Mouse (Mus musculus) bone marrow macrophage, adult 2 months (primary cell): ENCODE measurements around the gene Sigirr. TPM values are rescaled to one million over a fixed set of nuclear protein-coding genes. Genes with fewer than 3 reads are reported as not detected.

Experiments
- H3K27ac ChIP-seq: 2 replicates; pipeline ENCODE4 v1.5.1; 2012; ENCODE audit warnings: low read depth, low read length; ENCODE audit not compliant: insufficient read depth
- H3K4me1 ChIP-seq: 2 replicates; pipeline ENCODE4 v1.6.1; 2012; ENCODE audit warnings: low read length; ENCODE audit not compliant: control insufficient read depth, insufficient read depth
- H3K4me3 ChIP-seq: 2 replicates; pipeline ENCODE4 v1.5.1; 2012; ENCODE audit warnings: mild to moderate bottlenecking, low read length, moderate library complexity; ENCODE audit not compliant: insufficient read depth
- CTCF ChIP-seq: IDR thresholded peaks from 2 replicates; pipeline ENCODE4 v1.5.1; 2012; ENCODE audit warnings: low read depth, mild to moderate bottlenecking, low read length, moderate library complexity
- POLR2A ChIP-seq: IDR thresholded peaks from 2 replicates; pipeline ENCODE4 v1.6.1; 2012; ENCODE audit warnings: mild to moderate bottlenecking, low read depth, low read length, borderline replicate concordance
- polyA plus RNA-seq: library from polyadenylated mRNA; stranded (reverse); fragments of >200 nt; gene quantifications from 2 replicates; pipeline ENCODE4 v1.2.4, GENCODE M21; 2012; ENCODE audit not compliant: missing spikeins, insufficient read depth, insufficient read length

The Sigirr gene
- polyA plus RNA-seq, 1 experiment = 3.9 TPM

GRCm38 (mm10) chr7:141062525-141062924 lies 37.8 kb downstream of the Sigirr start:
- TF ChIP-seq CTCF (no peak), POLR2A (no peak)
- H3K4me3 ChIP-seq = no peak overlapping the region
- H3K27ac ChIP-seq = no peak overlapping the region
- peaks cover 7% of the 10 kb centered on the region for H3K4me1 ChIP-seq

DNA sequence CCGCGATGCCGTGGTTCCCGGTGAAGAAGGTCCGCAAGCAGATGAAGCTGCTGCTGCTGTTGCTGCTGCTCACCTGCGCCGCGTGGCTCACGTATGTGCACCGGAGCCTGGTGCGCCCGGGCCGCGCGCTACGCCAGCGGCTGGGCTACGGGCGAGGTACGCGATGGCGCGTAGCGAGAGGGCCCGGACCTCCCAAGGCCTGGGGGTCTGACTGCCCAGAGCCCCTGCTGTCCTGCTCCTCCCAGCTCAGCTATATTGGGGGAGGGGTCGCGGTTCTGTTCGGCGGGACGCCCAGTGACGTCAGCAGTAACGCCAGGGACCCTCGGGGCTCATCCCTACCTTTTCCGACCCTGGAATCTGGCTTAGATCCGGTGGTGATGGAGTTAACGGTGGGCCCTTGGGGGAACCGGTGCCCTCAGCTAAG lies 39.1 kb downstream of the Sigirr start:
- Histone ChIP-seq H3K4me1 (peaks cover 7% of the 10 kb centered on the region), H3K4me3 (no peak overlapping the region), H3K27ac (no peak overlapping the region)
- TF ChIP-seq POLR2A = no peak

DNA sequence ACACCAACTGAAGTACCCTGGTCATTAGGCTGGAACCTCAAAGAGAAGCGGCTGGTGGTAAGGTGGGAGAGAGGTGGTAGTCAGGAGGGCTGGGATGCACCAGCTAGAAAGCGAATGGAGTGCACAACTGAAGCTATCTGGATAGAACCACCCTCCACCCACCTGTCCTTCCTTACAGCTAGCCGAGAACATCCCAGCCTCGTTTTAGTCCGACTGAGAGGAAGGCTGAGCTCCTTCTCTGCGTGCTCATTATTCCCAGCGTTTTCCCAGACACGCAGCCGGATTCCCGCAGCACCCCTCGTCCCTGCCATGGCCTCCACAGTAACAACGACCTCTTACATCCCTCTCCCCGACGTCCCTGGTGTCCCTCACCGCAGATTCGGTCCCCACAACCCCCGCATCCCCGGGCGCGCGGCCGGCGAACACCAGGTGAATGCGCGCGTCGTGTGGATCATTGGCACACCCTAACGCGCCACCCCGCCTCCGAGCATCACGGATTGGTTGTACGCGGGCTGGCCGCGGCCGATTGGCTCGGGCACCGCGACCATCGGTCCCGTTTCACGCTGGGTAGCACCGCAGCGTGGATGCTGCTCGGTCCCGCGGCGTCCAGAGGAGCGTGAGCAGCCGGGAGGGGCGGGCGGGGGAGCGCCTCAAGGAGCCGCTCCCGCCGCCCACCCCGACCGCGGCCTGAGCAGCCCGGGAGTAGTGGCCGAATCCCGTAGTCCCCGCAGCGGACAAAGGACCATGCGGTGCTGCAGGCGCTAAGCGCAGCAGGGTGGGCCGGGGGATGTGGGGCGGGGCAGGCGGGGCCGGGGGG lies 39.7 kb downstream of the Sigirr start, which contains the start of gene B4galnt4:
Gene B4galnt4, plus strand, starts transcription at position 679 of the 817 bp plus-strand sequence.
- H3K4me3 ChIP-seq = peak within 1 kb of the TSS; percentile 39
- TF ChIP-seq POLR2A (no peak), CTCF (no peak)
- peaks cover 7% of the 10 kb centered on the region for H3K4me1 ChIP-seq
- H3K27ac ChIP-seq = no peak within 1 kb of the TSS

- Histone ChIP-seq H3K4me1 (peaks cover 7% of the 10 kb centered on the region), H3K4me3 (no peak overlapping the region), H3K27ac (no peak overlapping the region)
- no peak for TF ChIP-seq CTCF
- TF ChIP-seq POLR2A = no peak
Observed at GRCm38 (mm10) chr7:141059929-141060328, 40.4 kb downstream of the Sigirr start.

GRCm38 (mm10) chr7:141058601-141059341 lies 41.6 kb downstream of the Sigirr start:
- H3K27ac ChIP-seq = no peak overlapping the region
- no peak for TF ChIP-seq POLR2A
- TF ChIP-seq CTCF = no peak
- H3K4me1 ChIP-seq = peaks cover 2% of the 10 kb centered on the region
- H3K4me3 ChIP-seq = no peak overlapping the region

- Histone ChIP-seq H3K27ac (no peak overlapping the region), H3K4me1 (no peaks in the 10 kb centered on the region), H3K4me3 (no peak overlapping the region)
- no peak for TF ChIP-seq CTCF
- TF ChIP-seq POLR2A = no peak
Observed at GRCm38 (mm10) chr7:141057541-141057940, 42.8 kb downstream of the Sigirr start.

- no peaks in the 10 kb centered on the region for H3K4me1 ChIP-seq
Observed at GRCm38 (mm10) chr7:141056976-141057375, 43.4 kb downstream of the Sigirr start.

DNA sequence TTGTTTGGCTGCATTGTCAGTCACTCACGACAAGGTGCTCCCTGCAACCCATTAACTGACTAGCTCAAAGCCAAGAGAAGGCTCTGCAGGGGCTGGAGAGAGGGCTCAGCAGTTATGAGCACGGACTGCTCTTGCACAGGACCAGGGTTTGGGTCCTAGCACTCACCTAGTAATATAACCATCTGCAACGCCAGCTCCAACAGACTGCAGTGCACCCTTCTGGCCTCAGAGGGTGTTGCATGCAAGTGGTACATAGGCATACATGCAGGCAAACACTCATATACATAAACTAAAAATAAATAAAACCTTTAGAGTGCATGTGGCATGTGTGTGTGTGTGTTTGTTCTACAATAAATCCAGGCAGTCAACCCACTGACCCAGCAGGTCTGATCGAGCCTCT lies 44.6 kb downstream of the Sigirr start:
- Histone ChIP-seq H3K4me3 (no peak overlapping the region), H3K27ac (no peak overlapping the region)
- TF ChIP-seq CTCF (no peak), POLR2A (no peak)

More at GRCm38 (mm10) chr7:141056976-141057375, 43.4 kb downstream of the Sigirr start:
- no peak overlapping the region for H3K27ac ChIP-seq
- no peak for TF ChIP-seq POLR2A
- TF ChIP-seq CTCF = no peak
- H3K4me3 ChIP-seq = no peak overlapping the region

DNA sequence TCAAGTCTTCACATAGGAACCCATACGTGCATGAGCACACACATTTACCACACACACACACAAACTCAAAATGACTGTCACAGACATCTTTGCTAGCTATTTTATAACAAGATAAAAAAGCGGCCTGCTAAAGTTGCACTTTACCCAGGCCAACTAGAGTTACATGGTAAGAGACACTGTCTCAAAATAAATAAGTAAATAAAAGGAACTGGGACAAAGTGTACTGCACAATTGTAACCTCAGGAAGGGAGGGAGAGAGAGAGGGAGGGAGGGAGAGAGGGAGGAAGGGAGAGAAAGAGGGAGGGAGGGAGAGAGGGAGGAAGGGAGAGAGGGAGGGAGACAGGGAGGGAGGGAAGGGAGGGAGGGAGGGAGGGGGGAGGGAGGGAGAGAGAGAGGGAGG lies 48.0 kb downstream of the Sigirr start:
- Histone ChIP-seq H3K4me1 (peaks cover 1% of the 10 kb centered on the region), H3K4me3 (no peak overlapping the region), H3K27ac (no peak overlapping the region)
- TF ChIP-seq CTCF (no peak), POLR2A (no peak)

More for the DNA sequence above, 44.6 kb downstream of the Sigirr start:
- H3K4me1 ChIP-seq = no peaks in the 10 kb centered on the region

- H3K27ac ChIP-seq = no peak overlapping the region
- H3K4me1 ChIP-seq = peaks cover 5% of the 10 kb centered on the region
- H3K4me3 ChIP-seq = no peak overlapping the region
- TF ChIP-seq CTCF (no peak), POLR2A (no peak)
Observed at GRCm38 (mm10) chr7:141052016-141052415, 48.4 kb downstream of the Sigirr start.
